In genomic region chr3:15219275-15219674, GRCm38 (mm10) we compare ENCODE assay signal across 11 mouse cellular contexts.
"Had no signal": no experiment of that assay in that cellular context is flagged by ENCODE, and none has a peak within 500 bp of the region (broad histone marks: within the 10 kb centered on the region; RNA-seq: fewer than 3 reads in every experiment).

No protein-coding gene starts in this region.

- H3K27ac ChIP-seq: hindbrain, embryonic 14.5 days; intestine, embryonic 15.5 days; kidney, embryonic 15.5 days; layer of hippocampus, adult 2 months; limb, embryonic 12.5 days; liver, embryonic 13.5 days; midbrain, embryonic 13.5 days had no signal

- H3K4me1 ChIP-seq: intestine, embryonic 15.5 days; kidney, embryonic 15.5 days; limb, embryonic 12.5 days; liver, embryonic 13.5 days; midbrain, embryonic 13.5 days had no signal

- H3K9ac ChIP-seq: hindbrain, embryonic 14.5 days; intestine, embryonic 15.5 days; kidney, embryonic 15.5 days; limb, embryonic 12.5 days; liver, embryonic 13.5 days; midbrain, embryonic 13.5 days had no signal

- H3K27me3 ChIP-seq: intestine, embryonic 15.5 days; kidney, embryonic 15.5 days; limb, embryonic 12.5 days; liver, embryonic 13.5 days; midbrain, embryonic 13.5 days had no signal

- H3K9me3 ChIP-seq: intestine, embryonic 15.5 days; kidney, embryonic 15.5 days; limb, embryonic 12.5 days; liver, embryonic 13.5 days; midbrain, embryonic 13.5 days had no signal

- ATAC-seq: intestine, embryonic 15.5 days; lung, postnatal 0 days; midbrain, embryonic 13.5 days had no signal

- H3K4me2 ChIP-seq: hindbrain, embryonic 14.5 days; intestine, embryonic 15.5 days; kidney, embryonic 15.5 days; limb, embryonic 12.5 days; liver, embryonic 13.5 days; midbrain, embryonic 13.5 days had no signal

- H3K36me3 ChIP-seq: intestine, embryonic 15.5 days; kidney, embryonic 15.5 days; limb, embryonic 12.5 days; liver, embryonic 13.5 days; midbrain, embryonic 13.5 days had no signal

- H3K4me3 ChIP-seq: intestine, embryonic 15.5 days; kidney, embryonic 15.5 days; layer of hippocampus, adult 2 months; limb, embryonic 12.5 days; liver, embryonic 13.5 days; midbrain, embryonic 13.5 days had no signal

- DNase-seq: kidney, postnatal 4 days; liver, embryonic 13.5 days; right cerebral cortex, postnatal 14 days; thymus, postnatal 4 days had no signal
